Mouse (Mus musculus): ENCODE measurements around the gene Cbfa2t3. TPM values are rescaled to one million over a fixed set of nuclear protein-coding genes. Genes with fewer than 3 reads are reported as not detected.
A peak's percentile ranks its signal among the peaks of the same experiment; 100 is the strongest.

Gene Cbfa2t3
- total RNA-seq, 2 experiments from 2014 or later = 31.7 to 41.5 TPM

DNA sequence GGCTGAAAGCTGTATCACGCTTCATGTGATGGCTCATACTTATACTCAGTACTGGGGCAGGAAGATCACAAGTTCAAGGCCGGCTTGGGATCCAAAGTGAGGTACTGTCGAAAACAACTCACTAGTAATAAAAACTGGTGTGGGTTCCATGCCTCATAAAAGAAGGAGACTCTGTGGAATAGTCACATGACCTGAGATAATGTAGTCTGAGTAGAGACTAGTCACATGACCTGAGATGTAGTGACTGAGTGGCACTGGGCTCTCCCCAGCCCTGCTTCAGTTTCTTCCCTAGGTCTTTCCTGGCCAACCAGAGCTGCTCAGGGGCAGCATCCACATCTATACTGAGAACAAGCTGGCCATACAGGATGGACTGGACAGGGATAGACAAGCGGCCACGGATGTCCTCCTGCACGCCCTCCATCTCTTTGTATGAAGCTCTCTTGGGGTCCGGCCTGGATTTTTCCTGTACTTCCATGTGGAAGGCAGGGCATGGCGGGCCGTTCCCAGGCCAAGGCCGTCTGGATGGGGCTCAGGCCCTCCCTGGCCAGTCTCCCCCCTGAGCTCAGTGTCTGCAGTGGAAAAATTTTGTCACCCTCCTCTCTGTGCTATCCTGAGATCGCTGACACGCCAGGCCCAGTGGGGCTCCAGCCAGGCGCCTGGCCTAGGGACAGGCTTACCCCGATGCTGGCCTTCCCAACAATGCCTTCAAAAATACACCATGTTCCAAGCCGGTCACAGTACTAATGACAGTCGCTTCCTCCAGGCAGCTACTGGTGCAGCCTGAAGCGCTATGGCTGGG lies 74.9 kb downstream of the Cbfa2t3 start:
- DNase-seq (ENCODE audit: low spot score in 2 of 2) = no peak
- intact Hi-C loops (cut with DNase I) = no loop called here

DNA sequence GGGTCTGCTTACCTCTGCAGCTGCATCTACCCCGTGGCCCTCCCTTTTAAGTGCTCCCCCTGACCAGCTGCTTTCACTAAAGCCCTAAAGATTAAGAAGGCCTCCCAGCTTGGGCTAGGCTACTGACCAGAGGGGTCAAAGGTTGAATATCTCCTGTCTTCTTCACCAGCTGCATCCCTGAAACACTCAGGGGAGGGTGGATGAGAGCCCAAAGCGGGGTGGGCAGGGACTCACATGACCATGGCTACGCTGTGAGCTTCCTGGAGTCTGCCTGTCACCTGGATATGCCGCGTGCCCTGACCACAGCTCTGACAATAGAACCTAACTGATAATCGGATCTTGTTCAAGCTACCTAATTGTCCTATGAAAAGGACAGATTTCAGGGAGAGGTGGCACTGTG lies 76.2 kb downstream of the Cbfa2t3 start, which contains the start of gene Pabpn1l:
Gene Pabpn1l (minus strand): TSS at position 13 of the 400 bp plus-strand sequence.
- intact Hi-C loops (cut with DNase I) = no loop called here
- DNase-seq (ENCODE audit: low spot score in 2 of 2) = no peak

DNA sequence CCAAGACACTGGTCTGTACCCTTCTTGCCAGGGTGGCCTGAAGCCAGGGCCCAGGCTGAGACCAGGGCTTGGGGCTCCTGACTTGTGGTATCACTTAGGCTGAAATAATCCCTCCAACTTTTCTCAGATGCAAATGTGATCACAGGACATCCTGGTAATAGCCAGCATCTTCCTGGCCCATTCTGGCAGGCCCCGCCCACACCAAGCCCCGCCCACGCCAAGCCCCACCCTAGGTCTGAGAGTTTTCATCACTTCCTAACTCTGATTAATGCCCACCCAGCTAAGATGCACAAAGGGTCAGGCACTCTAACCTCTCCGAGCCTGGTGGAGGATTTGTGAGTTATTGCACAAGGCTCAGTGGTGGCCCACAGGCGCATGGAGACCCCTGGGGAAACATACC lies 78.5 kb downstream of the Cbfa2t3 start:
- no peak for DNase-seq (ENCODE audit: low spot score in 2 of 2)
- intact Hi-C loops (cut with DNase I) = no loop called here

DNA sequence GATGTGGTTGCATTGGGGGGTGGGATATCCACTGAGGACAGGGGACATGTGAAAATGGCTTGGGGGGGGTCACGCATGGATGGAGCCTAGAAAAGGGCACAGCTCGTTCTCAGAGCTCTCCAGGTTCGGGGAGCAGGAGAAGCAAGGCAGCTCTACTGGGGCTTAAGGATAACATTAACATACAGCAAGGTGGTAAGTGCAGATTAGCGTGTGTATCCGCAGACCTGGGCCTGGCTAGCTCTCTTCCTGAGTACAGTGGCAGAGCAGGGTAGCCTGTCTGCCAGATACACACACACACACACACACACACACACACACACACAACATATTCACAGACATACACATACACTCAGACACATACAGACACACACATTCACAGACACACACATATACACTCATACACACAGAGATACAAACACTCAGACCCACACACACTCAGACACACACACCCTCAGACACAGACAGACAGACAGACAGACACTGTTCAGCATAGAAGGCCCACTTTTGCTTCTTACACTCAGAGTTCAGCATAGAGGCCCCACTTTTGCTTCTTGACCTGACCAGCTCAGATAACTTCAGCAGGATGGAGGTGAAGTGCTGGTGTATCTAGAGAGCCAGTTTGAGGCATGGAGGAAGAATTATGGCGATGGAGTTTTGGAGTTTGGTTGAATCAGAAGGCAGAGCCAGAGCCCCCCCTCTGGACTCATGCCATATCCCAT lies 80.1 kb downstream of the Cbfa2t3 start:
- intact Hi-C loops (cut with DNase I) = loop anchor here (1.0 to 10.0 kb wide), 2 partner anchors 211 to 446 kb away; partner anchors contain the start of gene Spg7
- no peak for DNase-seq (ENCODE audit: low spot score in 2 of 2)

DNA sequence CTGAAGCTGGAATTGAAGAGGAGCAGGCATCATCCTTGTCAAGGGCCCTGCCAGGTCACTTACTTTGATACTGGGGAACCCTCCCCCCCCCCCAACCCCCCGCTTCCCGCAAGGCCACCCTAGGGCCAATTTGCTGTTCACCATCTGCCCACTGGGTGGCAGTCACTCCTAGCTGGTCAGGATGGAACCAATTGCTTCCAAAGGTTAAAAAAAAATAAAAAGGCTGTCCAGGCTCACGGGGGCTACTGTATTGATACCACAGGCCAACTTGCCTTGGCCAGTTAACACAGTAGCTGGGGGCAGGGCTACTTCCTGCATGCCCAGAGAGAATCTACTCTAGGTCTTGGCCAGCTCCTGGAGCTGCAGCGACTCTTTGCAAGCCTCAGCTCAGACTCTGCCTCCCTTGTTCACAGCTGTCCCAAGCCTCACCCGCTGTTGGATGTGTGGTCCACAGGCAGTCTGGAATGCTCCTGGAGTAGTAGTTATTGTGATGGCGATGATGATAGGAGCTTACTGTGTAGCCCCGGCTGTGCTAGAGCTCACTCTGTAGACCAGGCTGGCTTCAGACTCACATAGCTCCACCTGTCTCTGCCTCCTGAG lies 80.9 kb downstream of the Cbfa2t3 start:
- DNase-seq (ENCODE audit: low spot score in 2 of 2) = peak; percentile 60 to 64
- intact Hi-C loops (cut with DNase I) = loop anchor here (1.0 to 10.0 kb wide), 2 partner anchors 212 to 447 kb away; partner anchors contain the start of gene Spg7

DNA sequence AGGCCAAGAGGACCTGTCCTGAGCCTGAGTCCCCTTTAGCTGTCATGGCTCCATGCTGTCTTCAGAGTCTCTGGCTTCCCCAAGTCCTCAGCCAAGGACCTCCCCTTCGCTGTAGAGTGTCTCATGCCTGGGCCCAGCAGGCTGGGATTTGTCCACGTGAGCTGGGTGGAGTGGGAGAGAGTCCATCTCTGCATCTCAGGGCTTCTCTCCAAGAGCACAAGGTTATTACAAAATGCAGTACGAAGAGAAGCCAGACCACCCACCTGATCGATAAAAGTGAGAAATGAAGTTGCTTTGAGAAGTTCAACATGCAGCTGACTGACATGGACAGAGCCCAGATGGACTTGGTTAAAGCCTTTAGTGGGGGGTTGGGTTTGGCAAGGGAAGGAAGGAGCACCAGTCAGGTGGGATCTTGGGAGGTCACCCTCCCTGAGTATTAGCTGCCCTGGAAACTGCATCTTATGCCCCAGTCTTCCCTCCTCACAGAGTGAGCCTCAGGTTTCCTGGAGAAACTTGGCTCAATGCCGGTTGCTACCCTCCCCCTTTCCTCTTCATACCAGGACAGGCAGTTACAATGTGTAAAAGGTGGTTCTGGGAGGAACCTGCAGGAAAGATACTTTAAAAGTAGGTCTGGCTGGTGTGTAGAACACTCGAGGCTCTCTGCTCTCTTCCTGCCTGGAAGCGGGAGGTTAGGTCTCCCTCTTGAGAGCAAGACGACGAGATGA lies 82.6 kb downstream of the Cbfa2t3 start:
- no peak for DNase-seq (ENCODE audit: low spot score in 2 of 2)
- intact Hi-C loops (cut with DNase I) = loop anchor here (10.0 kb wide), 1 partner anchor 448 kb away; the partner anchor contains the start of gene Spg7

DNA sequence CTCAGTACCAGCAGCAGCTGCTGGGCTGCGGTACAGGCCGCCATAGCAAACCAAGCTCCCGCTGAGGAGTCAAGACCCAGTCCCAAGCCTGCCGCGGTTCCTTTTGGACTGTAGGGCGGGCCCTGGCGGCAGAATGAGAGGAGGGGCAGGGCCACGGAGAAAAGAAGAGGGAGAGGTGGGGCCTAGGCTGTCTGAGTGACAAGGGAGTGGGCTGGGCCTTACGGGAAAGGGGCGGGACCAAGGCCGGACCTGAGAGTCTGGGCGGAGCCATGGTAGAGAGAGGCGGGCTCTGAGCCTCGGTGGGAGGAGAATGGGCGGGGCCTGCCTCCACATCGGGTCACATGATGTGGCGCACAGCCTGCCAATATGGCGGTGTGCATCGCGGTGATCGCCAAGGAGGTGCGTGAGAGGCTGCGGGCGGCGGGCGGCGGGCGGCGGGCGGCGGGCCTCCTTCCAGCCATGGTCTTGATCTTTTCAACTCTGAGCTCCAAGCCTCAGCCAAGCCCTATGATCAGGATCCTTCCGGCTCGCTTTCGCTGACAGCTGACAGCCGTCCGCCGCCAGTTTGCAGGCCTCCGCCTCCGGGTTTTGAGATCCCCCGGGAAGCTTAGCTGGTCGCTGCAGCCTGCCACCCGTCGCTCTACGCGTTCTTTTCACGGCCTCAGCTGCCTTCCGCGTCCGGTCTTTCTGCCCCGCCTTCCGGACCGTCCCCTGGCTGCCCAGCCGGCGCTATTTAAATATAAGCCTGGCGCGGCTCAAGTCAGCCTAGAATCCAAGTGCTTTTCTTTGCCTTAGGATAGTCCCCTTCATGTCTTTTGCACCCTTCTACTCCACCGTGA lies 87.4 kb downstream of the Cbfa2t3 start, which contains the start of the genes Galns and Trappc2l:
Gene Galns (minus strand): TSS at position 169 of the 839 bp plus-strand sequence.
Gene Trappc2l (plus strand): TSS at position 346 of the 839 bp plus-strand sequence.
- peak; percentile 93 to 97 for DNase-seq (ENCODE audit: low spot score in 2 of 2)
- intact Hi-C loops (cut with DNase I) = loop anchor here (10.0 kb wide), 1 partner anchor 453 kb away; the partner anchor contains the start of gene Spg7

DNA sequence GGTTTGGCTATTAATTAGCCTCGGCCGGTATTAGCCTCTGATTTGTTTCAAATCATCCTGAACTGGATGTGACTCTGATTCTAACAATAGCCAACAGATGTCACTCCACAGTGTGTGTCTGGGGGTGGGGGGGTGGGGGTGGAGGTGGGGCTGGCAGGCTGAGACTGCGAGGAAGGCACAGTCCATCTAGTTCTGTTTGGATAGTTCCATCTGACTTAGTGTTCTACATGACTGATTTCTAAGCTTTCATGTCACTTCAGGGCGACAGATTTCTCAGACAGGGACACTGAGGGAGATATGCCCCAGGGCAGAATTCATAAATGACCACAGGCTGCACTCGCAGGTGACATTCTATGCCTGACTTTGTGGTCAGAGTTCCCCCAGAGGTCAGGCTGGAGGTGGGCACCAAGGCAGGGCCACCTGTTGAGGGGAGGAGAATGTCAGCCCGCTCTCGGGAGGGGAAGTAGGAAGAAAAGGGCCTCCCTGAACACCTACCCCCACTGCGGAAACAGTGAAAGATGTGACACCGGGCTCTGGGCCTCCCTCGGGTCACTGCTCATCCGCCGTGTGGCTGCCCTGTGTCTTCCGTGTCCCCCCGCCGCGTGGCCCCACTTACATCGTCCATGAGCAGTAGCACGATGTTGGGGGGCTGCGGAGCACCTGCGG lies 88.2 kb downstream of the Cbfa2t3 start:
- intact Hi-C loops (cut with DNase I) = loop anchor here (10.0 kb wide), 1 partner anchor 454 kb away; the partner anchor contains the start of gene Spg7
- DNase-seq (ENCODE audit: low spot score in 2 of 2) = no peak

DNA sequence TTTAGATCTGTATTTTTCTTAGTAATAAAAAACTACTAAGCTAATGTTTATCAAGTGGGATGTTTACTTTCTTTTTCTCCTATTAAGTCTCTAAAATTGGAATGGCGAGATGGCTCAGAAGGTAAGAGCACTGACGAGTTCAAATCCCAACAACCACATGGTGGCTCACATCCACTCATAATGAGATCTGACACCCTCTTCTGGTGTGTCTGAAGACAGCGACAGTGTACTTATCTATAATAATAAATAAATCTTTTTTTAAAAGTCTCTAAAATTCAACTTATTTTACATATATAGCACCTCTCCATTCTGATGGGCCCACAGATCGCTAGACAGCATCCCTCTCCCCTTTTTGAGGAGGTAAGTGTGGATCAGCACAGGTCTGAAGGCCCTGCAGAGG lies 88.7 kb downstream of the Cbfa2t3 start:
- DNase-seq (ENCODE audit: low spot score in 2 of 2) = no peak

DNA sequence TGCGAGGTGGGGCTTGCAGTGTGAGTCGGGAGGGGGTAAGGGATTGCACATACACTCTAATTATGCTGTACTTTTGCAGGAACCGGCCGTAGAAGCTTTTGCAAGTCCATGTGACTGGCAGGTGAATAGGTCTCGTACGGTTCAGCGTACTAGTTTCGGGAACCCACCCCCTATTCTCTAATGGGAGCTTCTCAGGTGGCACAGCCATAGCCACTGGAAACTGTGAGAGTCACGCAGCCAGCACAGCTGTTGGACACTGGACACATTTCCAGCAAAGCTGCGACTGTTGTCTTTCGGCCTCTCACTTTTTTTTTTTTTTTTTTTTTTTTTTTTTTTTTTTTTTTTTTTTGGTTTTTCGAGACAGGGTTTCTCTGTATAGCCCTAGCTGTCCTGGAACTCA lies 92.1 kb downstream of the Cbfa2t3 start:
- DNase-seq (ENCODE audit: low spot score in 2 of 2) = no peak
- intact Hi-C loops (cut with DNase I) = loop anchor here (5.0 kb wide), 1 partner anchor 105 kb away; no protein-coding TSS in a partner anchor

More for the DNA sequence above, 88.7 kb downstream of the Cbfa2t3 start:
- intact Hi-C loops (cut with DNase I) = loop anchor here (10.0 kb wide), 1 partner anchor 455 kb away; the partner anchor contains the start of gene Spg7

DNA sequence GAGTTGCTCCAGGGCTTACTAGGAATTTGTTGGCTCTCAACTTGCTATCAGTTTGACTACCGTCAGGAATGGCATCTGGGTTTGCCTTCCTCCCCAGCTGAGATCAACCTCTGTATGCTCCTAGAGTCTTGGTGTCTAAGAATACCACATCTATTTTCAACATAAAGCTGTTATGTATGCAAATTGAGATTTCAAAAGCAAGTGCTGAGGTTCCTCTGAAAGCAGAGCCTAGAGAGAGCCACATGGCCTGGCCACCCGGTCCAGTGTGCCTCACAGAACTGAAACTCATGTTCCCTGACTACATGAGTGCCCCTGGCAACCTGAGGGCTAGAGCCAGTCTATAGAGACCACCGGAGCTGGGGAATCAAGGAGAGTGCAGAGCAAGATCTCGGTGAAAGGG lies 93.5 kb downstream of the Cbfa2t3 start:
- intact Hi-C loops (cut with DNase I) = loop anchor here (5.0 kb wide), 1 partner anchor 103 kb away; no protein-coding TSS in a partner anchor
- DNase-seq (ENCODE audit: low spot score in 2 of 2) = peak in 1 of 2 experiments; percentile 42

DNA sequence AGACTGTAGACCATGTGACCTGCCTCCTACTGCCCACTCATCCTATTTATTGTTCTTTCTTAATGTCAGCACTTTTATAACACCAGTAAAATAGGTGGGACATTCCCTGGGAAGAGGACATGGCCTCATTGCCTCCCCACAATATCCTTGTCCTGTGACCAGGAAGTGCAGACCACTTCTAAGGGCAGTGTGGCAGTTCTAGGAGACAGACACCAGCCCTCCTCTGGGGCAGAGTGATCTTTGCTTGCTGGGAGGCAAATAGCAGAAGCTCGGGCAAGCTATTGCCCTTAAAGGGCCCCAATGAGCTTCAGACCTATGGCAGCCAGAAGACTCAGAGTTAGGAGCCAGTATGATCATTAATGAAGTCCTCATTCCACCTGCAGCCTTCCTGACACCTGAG lies 94.3 kb downstream of the Cbfa2t3 start:
- no peak for DNase-seq (ENCODE audit: low spot score in 2 of 2)
- intact Hi-C loops (cut with DNase I) = loop anchor here (5.0 kb wide), 1 partner anchor 102 kb away; no protein-coding TSS in a partner anchor

DNA sequence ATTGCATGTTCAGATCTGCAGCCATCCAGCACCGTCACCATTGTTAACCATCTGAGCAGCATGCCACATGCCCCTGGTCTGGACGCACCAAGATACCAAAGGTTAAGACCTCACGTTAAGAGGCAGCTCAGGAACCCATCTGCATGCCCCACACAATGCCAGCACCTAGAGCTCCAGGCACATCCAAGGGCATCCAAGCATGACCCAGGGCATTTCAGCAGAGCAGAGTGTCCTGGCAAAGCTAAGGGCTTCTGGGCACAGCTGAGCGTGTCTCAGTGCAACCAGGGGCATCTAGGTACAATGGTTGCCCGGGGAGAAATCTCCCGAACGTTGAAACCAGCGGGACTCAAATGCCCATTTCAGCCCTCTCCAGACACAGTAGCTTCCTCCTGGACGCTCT lies 98.2 kb downstream of the Cbfa2t3 start:
- intact Hi-C loops (cut with DNase I) = no loop called here
- DNase-seq (ENCODE audit: low spot score in 2 of 2) = no peak

DNA sequence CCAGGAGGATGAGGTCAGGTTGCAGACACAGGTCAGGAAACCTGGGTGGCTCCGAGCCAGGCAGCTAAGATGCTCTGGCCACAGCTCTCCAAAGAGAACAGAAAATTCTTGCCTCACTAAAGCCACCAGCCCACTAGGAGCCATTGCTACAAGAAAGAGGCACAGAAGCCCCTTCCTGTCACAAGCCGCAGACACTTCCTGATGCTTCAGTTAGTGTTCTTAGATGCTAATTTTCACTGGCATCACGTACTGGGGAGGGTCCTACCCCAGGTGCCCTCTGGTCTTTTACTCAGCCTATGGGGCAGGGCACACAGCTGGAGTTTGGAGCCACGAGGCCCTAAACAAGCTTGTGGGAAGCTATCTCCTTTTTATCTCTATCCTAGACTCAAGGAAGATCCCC lies 102.9 kb downstream of the Cbfa2t3 start:
- no peak for DNase-seq (ENCODE audit: low spot score in 2 of 2)

DNA sequence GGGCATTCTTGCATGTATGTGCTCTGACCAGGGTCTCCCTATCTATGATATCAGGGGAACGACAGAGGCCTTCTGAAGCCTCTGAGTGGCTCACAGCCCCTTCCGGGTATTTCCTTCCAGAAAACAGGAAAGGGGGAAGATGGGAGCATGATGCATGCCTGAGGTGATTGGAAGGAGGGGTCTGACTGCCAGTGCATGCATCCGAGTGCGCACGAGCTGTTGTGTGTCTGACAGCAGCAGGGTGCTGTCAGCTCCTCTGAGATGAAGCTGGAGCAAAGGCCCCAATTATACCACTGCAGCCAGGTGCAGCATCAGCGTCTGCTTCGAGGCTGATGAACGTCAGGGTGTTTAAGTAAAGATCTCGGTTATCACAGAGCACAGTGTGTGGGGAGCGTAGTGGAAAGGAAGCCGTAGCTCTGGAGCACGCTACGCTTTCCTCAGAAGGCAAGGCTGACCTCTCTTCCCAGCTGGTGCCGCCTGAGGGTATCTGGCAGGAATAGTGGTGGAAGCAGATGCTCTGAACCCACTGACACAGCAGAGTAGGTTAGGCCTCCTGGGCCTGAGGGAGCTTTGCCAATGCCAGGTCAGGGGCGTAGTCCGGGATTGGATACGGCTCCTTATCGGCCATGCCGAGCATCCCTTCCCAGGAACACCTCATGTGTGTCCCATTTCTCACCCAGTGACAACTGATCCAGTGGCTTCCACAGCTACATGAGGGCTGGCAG lies 105.0 kb downstream of the Cbfa2t3 start:
- DNase-seq (ENCODE audit: low spot score in 2 of 2) = no peak
- intact Hi-C loops (cut with DNase I) = no loop called here

More for the DNA sequence above, 102.9 kb downstream of the Cbfa2t3 start:
- intact Hi-C loops (cut with DNase I) = no loop called here

DNA sequence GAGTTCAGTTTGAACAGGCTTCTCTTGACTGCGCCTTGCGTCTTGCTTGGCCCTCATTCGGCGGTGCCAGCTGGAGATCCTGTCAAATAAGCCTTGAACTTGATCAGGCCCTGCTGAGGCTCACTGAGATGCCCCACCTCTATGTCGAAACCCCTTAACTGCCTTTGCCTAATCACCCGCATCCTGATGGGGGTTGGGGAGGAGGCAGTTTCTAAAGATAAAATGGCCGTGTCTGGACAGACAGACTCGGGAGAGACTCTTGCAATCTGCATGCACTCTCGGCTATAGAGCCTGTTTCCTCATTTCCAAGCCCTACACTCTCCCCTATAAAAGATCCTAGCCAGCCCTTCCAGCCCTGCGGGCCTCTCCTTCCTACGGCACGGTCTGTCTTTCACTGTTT lies 105.7 kb downstream of the Cbfa2t3 start:
- intact Hi-C loops (cut with DNase I) = no loop called here
- no peak for DNase-seq (ENCODE audit: low spot score in 2 of 2)

DNA sequence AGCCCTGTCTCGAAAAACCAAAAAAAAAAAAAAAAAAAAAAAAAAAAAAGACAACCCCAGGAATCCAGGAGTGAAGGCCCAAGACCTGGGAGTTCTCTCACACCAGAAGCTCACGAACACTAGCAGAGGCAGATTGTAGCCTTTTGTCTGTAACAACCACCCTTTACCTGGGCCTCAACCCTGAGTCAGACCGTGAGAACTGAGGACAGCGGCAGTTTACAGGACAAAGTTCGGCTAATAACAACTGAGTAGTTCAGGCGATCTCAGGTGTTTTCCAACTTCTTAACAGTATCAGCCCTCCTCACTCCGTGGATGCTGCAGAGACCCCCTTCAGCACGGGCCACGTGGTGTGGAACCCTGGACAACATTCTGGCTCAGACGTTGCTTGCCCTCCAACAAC lies 112.2 kb downstream of the Cbfa2t3 start:
- intact Hi-C loops (cut with DNase I) = no loop called here

More for the DNA sequence above, 112.2 kb downstream of the Cbfa2t3 start:
- no peak for DNase-seq (ENCODE audit: low spot score in 2 of 2)
